Mouse (Mus musculus): Measurements from ENCODE around the gene Cdk8. TPM values are rescaled to one million over a fixed set of nuclear protein-coding genes. Genes with fewer than 3 reads are reported as not detected.

Cdk8 gene
- 66.6 TPM for polyA plus RNA-seq (2014; fragmentation: Illumina TruSeq; extraction: RNeasy Lipid Tissue Mini Kit (QIAGEN cat#74804))

DNA sequence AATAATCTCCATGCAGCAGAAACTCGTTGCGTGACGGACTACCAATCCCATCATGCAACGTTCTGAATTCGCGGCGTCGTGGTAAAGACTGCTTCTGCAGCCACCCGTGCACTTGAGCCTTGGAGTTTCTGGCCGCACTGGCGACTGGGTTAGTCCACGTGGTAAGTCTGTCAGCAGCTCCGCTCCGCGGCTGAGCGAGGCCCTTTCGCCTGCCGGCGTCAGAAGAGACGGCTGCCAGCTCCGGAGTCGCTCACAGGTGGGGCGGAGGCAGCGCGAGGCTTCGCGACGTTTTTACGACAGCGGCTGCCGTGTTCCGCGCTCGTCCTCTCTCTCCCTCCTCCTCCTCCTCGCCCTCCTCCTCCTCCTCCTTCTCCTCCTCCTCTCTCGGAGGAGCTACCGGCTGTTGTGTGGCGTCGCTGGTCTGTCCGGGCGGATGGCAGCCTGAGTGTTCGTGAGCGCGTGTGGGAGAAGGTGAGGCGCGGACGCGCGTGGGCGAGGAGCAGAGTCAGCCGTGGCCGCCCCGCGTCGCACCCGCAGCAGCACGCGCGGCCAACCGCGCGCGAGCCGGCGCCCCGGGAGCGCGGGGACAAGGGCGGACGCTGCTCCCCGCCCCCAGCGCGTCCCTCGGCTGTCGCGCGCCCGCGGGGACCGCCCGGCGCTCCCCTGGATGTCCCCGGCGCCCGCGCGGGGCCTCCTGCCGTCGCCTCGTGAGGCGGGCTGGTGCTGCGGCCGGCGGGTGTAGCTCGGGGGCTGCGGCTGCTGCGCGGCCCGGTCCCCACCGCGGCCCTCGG, at the start of gene Cdk8:
Gene Cdk8 (plus strand): TSS at position 367 of the 791 bp plus-strand sequence.

DNA sequence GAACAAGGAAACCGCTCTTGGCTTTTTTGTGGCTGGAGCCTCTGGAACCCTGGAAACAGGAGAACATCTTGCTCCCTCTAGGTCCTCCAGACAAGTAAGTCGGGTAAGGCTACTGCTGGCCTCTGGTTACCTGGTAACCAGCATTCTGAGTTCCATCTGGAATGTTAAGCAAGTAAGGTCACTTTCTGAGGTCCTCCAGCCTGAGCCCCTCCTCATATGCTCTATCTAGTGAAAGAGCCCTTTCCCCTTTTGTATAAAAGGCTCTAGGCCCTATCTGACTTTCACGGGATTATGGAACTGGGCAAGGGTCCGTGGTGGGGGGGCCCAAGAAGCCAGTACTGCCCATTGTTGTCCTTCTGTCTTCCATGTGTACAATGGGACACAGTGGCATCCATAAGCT, 45.8 kb upstream of the Cdk8 start, which contains the start of gene 1700001J03Rik:
Gene 1700001J03Rik (minus strand): TSS at position 101 of the 400 bp plus-strand sequence.

DNA sequence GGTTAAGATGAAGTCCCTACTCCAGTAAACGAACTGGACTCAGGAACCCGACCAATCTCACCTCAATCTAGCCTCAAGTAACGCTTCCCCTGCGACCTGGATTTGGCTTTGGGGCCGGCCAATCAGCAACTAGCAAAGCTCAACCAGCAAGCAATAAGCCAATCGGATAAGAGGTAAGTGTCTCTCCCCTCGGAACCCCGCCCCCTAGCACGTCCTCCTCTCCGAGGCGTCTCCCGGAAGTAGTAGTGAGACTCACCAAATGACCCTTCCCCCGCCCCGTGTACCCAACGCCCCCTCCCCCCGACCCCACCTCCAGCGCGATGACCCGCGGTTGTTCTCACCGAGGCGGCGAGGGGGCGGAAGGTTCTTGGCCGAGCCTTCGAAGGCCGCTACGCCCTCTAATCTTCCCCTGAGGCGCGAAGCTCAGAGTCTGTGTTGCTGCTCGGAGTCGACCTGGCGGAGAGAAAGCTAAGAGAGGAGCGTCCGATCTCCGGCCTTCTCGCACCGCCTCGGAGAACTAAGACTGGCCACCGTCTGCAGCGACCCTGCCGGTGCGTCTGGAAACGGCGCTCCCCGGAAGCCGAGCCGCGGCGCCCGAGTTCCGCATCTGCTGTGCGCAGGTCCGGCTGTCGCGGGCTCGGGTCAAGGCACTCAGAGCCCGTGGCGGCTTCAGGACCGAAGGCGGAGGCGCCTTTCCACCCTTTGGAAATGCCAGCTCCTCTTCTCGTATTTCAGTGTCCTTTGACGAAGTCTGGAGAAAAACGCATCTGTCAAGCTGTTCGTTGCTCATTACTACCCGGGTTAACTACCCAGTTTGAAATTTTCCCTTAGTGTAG, 9.9 kb upstream of the Cdk8 start, which contains the start of gene Rnf6:
Gene Rnf6 (minus strand): TSS at position 677 of the 836 bp plus-strand sequence.

Other genes with a start within 250 kb of the Cdk8 start
- not detected for gene Cyp3a25, start 221.6 kb upstream of the Cdk8 start, polyA plus RNA-seq (2014; fragmentation: Illumina TruSeq; extraction: RNeasy Lipid Tissue Mini Kit (QIAGEN cat#74804))
- not detected for gene Cyp3a59, start 152.0 kb upstream of the Cdk8 start, polyA plus RNA-seq (2014; fragmentation: Illumina TruSeq; extraction: RNeasy Lipid Tissue Mini Kit (QIAGEN cat#74804))
- not detected for gene Gm5565, start 70.7 kb upstream of the Cdk8 start, polyA plus RNA-seq (2014; fragmentation: Illumina TruSeq; extraction: RNeasy Lipid Tissue Mini Kit (QIAGEN cat#74804))
- gene Gm6309, start 60.5 kb upstream of the Cdk8 start, polyA plus RNA-seq (2014; fragmentation: Illumina TruSeq; extraction: RNeasy Lipid Tissue Mini Kit (QIAGEN cat#74804)) = not detected
- gene 1700001J03Rik, start 45.9 kb upstream of the Cdk8 start, polyA plus RNA-seq (2014; fragmentation: Illumina TruSeq; extraction: RNeasy Lipid Tissue Mini Kit (QIAGEN cat#74804)) = not detected
- 58.0 TPM for gene Rnf6, start 9.7 kb upstream of the Cdk8 start, polyA plus RNA-seq (2014; fragmentation: Illumina TruSeq; extraction: RNeasy Lipid Tissue Mini Kit (QIAGEN cat#74804))
- 17.8 TPM for gene Wasf3, start 153.8 kb downstream of the Cdk8 start, polyA plus RNA-seq (2014; fragmentation: Illumina TruSeq; extraction: RNeasy Lipid Tissue Mini Kit (QIAGEN cat#74804))